Mouse (Mus musculus): Measurements from ENCODE around the gene Rfx8. TPM values are rescaled to one million over a fixed set of nuclear protein-coding genes. Genes with fewer than 3 reads are reported as not detected.

Rfx8 gene
- polyA plus RNA-seq, 1 experiment = 0.16 TPM

DNA sequence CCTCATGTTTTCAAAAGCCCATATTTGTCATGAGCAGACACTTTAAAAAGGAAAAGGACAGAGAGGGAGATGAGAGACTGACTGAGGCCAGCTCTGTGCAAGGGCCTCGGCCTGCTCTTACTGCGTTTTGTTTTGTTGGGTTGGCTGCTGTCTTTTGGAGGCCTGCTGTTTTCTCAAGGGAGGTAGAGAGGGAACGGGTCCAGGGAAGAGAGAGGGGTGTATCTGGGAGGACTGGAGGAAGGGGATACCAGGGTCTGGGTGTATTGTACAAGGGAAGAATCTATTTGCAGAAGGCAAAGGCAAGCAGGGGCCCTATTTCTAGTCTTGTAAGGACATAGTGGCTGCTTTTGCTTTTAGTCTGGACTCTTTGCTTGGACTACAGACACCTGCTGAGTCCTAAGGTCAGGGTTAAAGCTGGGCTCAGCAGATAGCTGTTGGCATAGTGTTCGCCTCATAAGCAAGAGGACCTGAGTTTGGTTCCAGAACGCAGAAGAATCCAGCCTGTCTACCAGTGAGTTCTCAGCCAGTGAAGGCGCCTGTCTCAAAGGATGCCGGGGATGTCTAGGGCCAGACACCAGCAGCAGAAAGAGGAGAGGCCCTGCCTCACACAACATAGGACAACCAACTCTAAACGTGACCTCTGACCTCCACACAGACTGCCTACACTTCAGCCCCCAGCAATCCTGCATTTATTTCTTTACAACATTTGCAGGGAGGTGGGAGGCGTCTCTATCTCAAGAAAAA is 48.3 kb downstream of the Rfx8 start:
- H3ac ChIP-seq (ENCODE audit: control insufficient read depth, insufficient read length) = no peak overlapping the region
- no peaks in the 10 kb centered on the region for H3K79me2 ChIP-seq (ENCODE audit: control insufficient read depth, insufficient read depth)
- no peak overlapping the region for H3K4me2 ChIP-seq (ENCODE audit: low read depth)
- no peaks in the 10 kb centered on the region for H3K36me3 ChIP-seq (ENCODE audit: control insufficient read depth, insufficient read depth)
- TF ChIP-seq TCF3 (IDR thresholded peaks at IDR 0.05; ENCODE audit: insufficient read length, low read depth) = no peak
- no peak for TF ChIP-seq USF1 (IDR thresholded peaks at IDR 0.05; ENCODE audit: low read depth)
- no peak for TF ChIP-seq CEBPB (IDR thresholded peaks at IDR 0.05; ENCODE audit: insufficient read depth, poor library complexity, severe bottlenecking)
- TF ChIP-seq MYOG (IDR thresholded peaks at IDR 0.05; ENCODE audit: control insufficient read depth in 1 of 3, insufficient read depth in 1 of 3, insufficient read length in 2 of 3, low read depth in 2 of 3) = no peak
- no peak for TF ChIP-seq SRF (IDR thresholded peaks at IDR 0.05; ENCODE audit: control insufficient read depth, insufficient read length, low read depth)
- no peak for TF ChIP-seq E2F4 (IDR thresholded peaks at IDR 0.05; ENCODE audit: insufficient read depth)
- no peak for TF ChIP-seq REST (IDR thresholded peaks at IDR 0.05; ENCODE audit: insufficient read depth, insufficient read length)
- no peak for TF ChIP-seq POLR2A (IDR thresholded peaks at IDR 0.05; ENCODE audit: insufficient read length, low read depth)
- TF ChIP-seq MAX (IDR thresholded peaks at IDR 0.05; ENCODE audit: low read depth) = no peak
- no peak for TF ChIP-seq POLR2AphosphoS2 (IDR thresholded peaks at IDR 0.05; ENCODE audit: insufficient read length, low read depth)
- no peak for TF ChIP-seq TCF12 (IDR thresholded peaks at IDR 0.05; ENCODE audit: insufficient read depth, poor library complexity, severe bottlenecking)
- no peak for TF ChIP-seq MYOD1 (IDR thresholded peaks at IDR 0.05; ENCODE audit: control insufficient read depth in 1 of 3, insufficient read length in 2 of 3, low read depth in 2 of 3)
- H3K4me3 ChIP-seq = no peak overlapping the region
- H3K27me3 ChIP-seq (ENCODE audit: control insufficient read depth, insufficient read depth, insufficient read length) = no peaks in the 10 kb centered on the region

GRCm38 (mm10) chr1:39670211-39670935 is 50.4 kb downstream of the Rfx8 start:
- H3K27me3 ChIP-seq (ENCODE audit: control insufficient read depth, insufficient read depth, insufficient read length) = no peaks in the 10 kb centered on the region
- H3K4me3 ChIP-seq = no peak overlapping the region
- no peak overlapping the region for H3ac ChIP-seq (ENCODE audit: control insufficient read depth, insufficient read length)
- no peak overlapping the region for H3K4me2 ChIP-seq (ENCODE audit: low read depth)
- H3K79me2 ChIP-seq (ENCODE audit: control insufficient read depth, insufficient read depth) = no peaks in the 10 kb centered on the region
- TF ChIP-seq MYOD1 (IDR thresholded peaks at IDR 0.05; ENCODE audit: control insufficient read depth in 1 of 3, insufficient read length in 2 of 3, low read depth in 2 of 3) (no peak), REST (IDR thresholded peaks at IDR 0.05; ENCODE audit: insufficient read depth, insufficient read length) (no peak), MAX (IDR thresholded peaks at IDR 0.05; ENCODE audit: low read depth) (no peak), TCF12 (IDR thresholded peaks at IDR 0.05; ENCODE audit: insufficient read depth, poor library complexity, severe bottlenecking) (no peak), SRF (IDR thresholded peaks at IDR 0.05; ENCODE audit: control insufficient read depth, insufficient read length, low read depth) (no peak), TCF3 (IDR thresholded peaks at IDR 0.05; ENCODE audit: insufficient read length, low read depth) (no peak), USF1 (IDR thresholded peaks at IDR 0.05; ENCODE audit: low read depth) (no peak), POLR2A (IDR thresholded peaks at IDR 0.05; ENCODE audit: insufficient read length, low read depth) (no peak), CEBPB (IDR thresholded peaks at IDR 0.05; ENCODE audit: insufficient read depth, poor library complexity, severe bottlenecking) (no peak), E2F4 (IDR thresholded peaks at IDR 0.05; ENCODE audit: insufficient read depth) (no peak), POLR2AphosphoS2 (IDR thresholded peaks at IDR 0.05; ENCODE audit: insufficient read length, low read depth) (no peak), MYOG (IDR thresholded peaks at IDR 0.05; ENCODE audit: control insufficient read depth in 1 of 3, insufficient read depth in 1 of 3, insufficient read length in 2 of 3, low read depth in 2 of 3) (no peak)
- H3K36me3 ChIP-seq (ENCODE audit: control insufficient read depth, insufficient read depth) = no peaks in the 10 kb centered on the region

- TF ChIP-seq SRF (IDR thresholded peaks at IDR 0.05; ENCODE audit: control insufficient read depth, insufficient read length, low read depth) (no peak), E2F4 (IDR thresholded peaks at IDR 0.05; ENCODE audit: insufficient read depth) (no peak), POLR2AphosphoS2 (IDR thresholded peaks at IDR 0.05; ENCODE audit: insufficient read length, low read depth) (no peak), REST (IDR thresholded peaks at IDR 0.05; ENCODE audit: insufficient read depth, insufficient read length) (no peak), TCF3 (IDR thresholded peaks at IDR 0.05; ENCODE audit: insufficient read length, low read depth) (no peak), TCF12 (IDR thresholded peaks at IDR 0.05; ENCODE audit: insufficient read depth, poor library complexity, severe bottlenecking) (no peak), USF1 (IDR thresholded peaks at IDR 0.05; ENCODE audit: low read depth) (no peak), POLR2A (IDR thresholded peaks at IDR 0.05; ENCODE audit: insufficient read length, low read depth) (no peak), MAX (IDR thresholded peaks at IDR 0.05; ENCODE audit: low read depth) (no peak), CEBPB (IDR thresholded peaks at IDR 0.05; ENCODE audit: insufficient read depth, poor library complexity, severe bottlenecking) (no peak), MYOG (IDR thresholded peaks at IDR 0.05; ENCODE audit: control insufficient read depth in 1 of 3, insufficient read depth in 1 of 3, insufficient read length in 2 of 3, low read depth in 2 of 3) (no peak), MYOD1 (IDR thresholded peaks at IDR 0.05; ENCODE audit: control insufficient read depth in 1 of 3, insufficient read length in 2 of 3, low read depth in 2 of 3) (no peak)
- H3ac ChIP-seq (ENCODE audit: control insufficient read depth, insufficient read length) = no peak overlapping the region
- no peaks in the 10 kb centered on the region for H3K36me3 ChIP-seq (ENCODE audit: control insufficient read depth, insufficient read depth)
- no peak overlapping the region for H3K4me3 ChIP-seq
- no peaks in the 10 kb centered on the region for H3K27me3 ChIP-seq (ENCODE audit: control insufficient read depth, insufficient read depth, insufficient read length)
- H3K4me2 ChIP-seq (ENCODE audit: low read depth) = no peak overlapping the region
- H3K79me2 ChIP-seq (ENCODE audit: control insufficient read depth, insufficient read depth) = no peaks in the 10 kb centered on the region
Measured at GRCm38 (mm10) chr1:39666751-39667252, 54.0 kb downstream of the Rfx8 start.

GRCm38 (mm10) chr1:39664039-39664625 is 56.7 kb downstream of the Rfx8 start:
- no peak overlapping the region for H3K4me3 ChIP-seq
- no peaks in the 10 kb centered on the region for H3K36me3 ChIP-seq (ENCODE audit: control insufficient read depth, insufficient read depth)
- TF ChIP-seq REST (IDR thresholded peaks at IDR 0.05; ENCODE audit: insufficient read depth, insufficient read length) (no peak), POLR2AphosphoS2 (IDR thresholded peaks at IDR 0.05; ENCODE audit: insufficient read length, low read depth) (no peak), MYOD1 (IDR thresholded peaks at IDR 0.05; ENCODE audit: control insufficient read depth in 1 of 3, insufficient read length in 2 of 3, low read depth in 2 of 3) (no peak), POLR2A (IDR thresholded peaks at IDR 0.05; ENCODE audit: insufficient read length, low read depth) (no peak), E2F4 (IDR thresholded peaks at IDR 0.05; ENCODE audit: insufficient read depth) (no peak), MYOG (IDR thresholded peaks at IDR 0.05; ENCODE audit: control insufficient read depth in 1 of 3, insufficient read depth in 1 of 3, insufficient read length in 2 of 3, low read depth in 2 of 3) (no peak), CEBPB (IDR thresholded peaks at IDR 0.05; ENCODE audit: insufficient read depth, poor library complexity, severe bottlenecking) (no peak), USF1 (IDR thresholded peaks at IDR 0.05; ENCODE audit: low read depth) (no peak), TCF3 (IDR thresholded peaks at IDR 0.05; ENCODE audit: insufficient read length, low read depth) (no peak), SRF (IDR thresholded peaks at IDR 0.05; ENCODE audit: control insufficient read depth, insufficient read length, low read depth) (no peak), MAX (IDR thresholded peaks at IDR 0.05; ENCODE audit: low read depth) (no peak), TCF12 (IDR thresholded peaks at IDR 0.05; ENCODE audit: insufficient read depth, poor library complexity, severe bottlenecking) (no peak)
- H3ac ChIP-seq (ENCODE audit: control insufficient read depth, insufficient read length) = no peak overlapping the region
- no peak overlapping the region for H3K4me2 ChIP-seq (ENCODE audit: low read depth)
- no peaks in the 10 kb centered on the region for H3K79me2 ChIP-seq (ENCODE audit: control insufficient read depth, insufficient read depth)
- H3K27me3 ChIP-seq (ENCODE audit: control insufficient read depth, insufficient read depth, insufficient read length) = no peaks in the 10 kb centered on the region
